Mouse (Mus musculus) Patski (cell line): ENCODE data around the gene Slc30a3. TPM values are rescaled to one million over a fixed set of nuclear protein-coding genes. Genes with fewer than 3 reads are reported as not detected.
"Not testable (repeated sequence)": the region's sequence is repeated elsewhere in the genome, so short reads cannot be mapped to it uniquely, and the experiment has no call there.

ENCODE experiments used
- ATAC-seq: fragments of 100-300 bp; one replicate; pipeline ENCODE4 v1.8.0; 2021
- CTCF ChIA-PET: fragments of 350-600 bp; sonication (Branson Sonifier 250); formaldehyde crosslinking; loops from one replicate; lab custom pipeline; 2022; ENCODE audit warnings: inconsistent platforms; lab: Charles Lee
- POLR2A ChIA-PET: fragments of 350-600 bp; sonication (Branson Sonifier 250); formaldehyde crosslinking; loops from one replicate; lab custom pipeline; 2022; ENCODE audit warnings: antibody characterized with exemption, inconsistent platforms; lab: Charles Lee
- DNase-seq: peaks from one replicate; pipeline ENCODE4 v3.0.0-alpha.2; 2011; ENCODE audit warnings: low read depth, low spot score
- H3K27me3 ChIP-seq: fragments of 371-371 bp; one replicate; pipeline ENCODE4 v1.5.1; 2021
- CTCF ChIP-seq: fragments of 100-300 bp; IDR thresholded peaks from one replicate; pipeline ENCODE4 v1.5.1; 2021
- in situ Hi-C: fragments of 300-500 bp; cut with MboI; formaldehyde crosslinking; loops from 3 replicates; pipeline ENCODE4 v1.11.1; 2018; ENCODE audit warnings: low pct_unique_long_range_greater_than_20kb, mixed read lengths
- polyA plus RNA-seq: library from polyadenylated mRNA; unstranded; gene quantifications from one replicate; pipeline ENCODE4 v1.2.3, GENCODE M21; 2021

The Slc30a3 gene
- polyA plus RNA-seq, 1 experiment from 2014 or later = 0.06 TPM

- in situ Hi-C loops = no loop called here
- ChIA-PET CTCF (interaction anchor here (1.1 to 2.6 kb wide), 4 partner anchors 38 to 129 kb away, joined by 3 to 6 read pairs (median 4); partner anchors contain the start of gene Khk), POLR2A (no interaction called here)
- TF ChIP-seq CTCF = peak; percentile 30
- no peaks in the 10 kb centered on the region for H3K27me3 ChIP-seq
- DNase-seq (no peak), ATAC-seq (no peak)
These were observed 57.6 kb downstream of the Slc30a3 start for GRCm38 (mm10) chr5:31050427-31050826.

- DNase-seq (peak; percentile 43), ATAC-seq (peak; percentile 36)
- POLR2A ChIA-PET = interaction anchor here (0.6 to 1.3 kb wide), 5 partner anchors 17 to 90 kb away, joined by 5 to 7 read pairs (median 5); no protein-coding TSS in a partner anchor
- no peaks in the 10 kb centered on the region for H3K27me3 ChIP-seq
- in situ Hi-C loops = no loop called here
- TF ChIP-seq CTCF = no peak
- CTCF ChIA-PET = interaction anchor here (0.9 to 2.7 kb wide), 10 partner anchors 11 to 127 kb away, joined by 3 to 9 read pairs (median 4); partner anchors contain the start of gene Khk
These were observed 59.0 kb downstream of the Slc30a3 start, which contains the start of gene Slc5a6 for GRCm38 (mm10) chr5:31048763-31049641. Slc5a6 (minus strand) TSS chr5:31048924.

- ATAC-seq = peak; percentile 88
- CTCF ChIA-PET = interaction anchor here (0.9 to 2.7 kb wide), 7 partner anchors 10 to 127 kb away, joined by 3 to 9 read pairs (median 5); partner anchors contain the start of gene Khk
- H3K27me3 ChIP-seq = no peaks in the 10 kb centered on the region
- in situ Hi-C loops = no loop called here
- POLR2A ChIA-PET = interaction anchor here (0.9 to 1.3 kb wide), 5 partner anchors 11 to 89 kb away, joined by 3 to 7 read pairs (median 5); no protein-coding TSS in a partner anchor
- DNase-seq = peak; percentile 97
- no peak for TF ChIP-seq CTCF
These were observed 59.9 kb downstream of the Slc30a3 start, which contains the start of gene Atraid for GRCm38 (mm10) chr5:31047848-31048762. Atraid (plus strand) TSS chr5:31048312.

GRCm38 (mm10) chr5:31047074-31047473, 61.0 kb downstream of the Slc30a3 start:
- no peak for TF ChIP-seq CTCF
- in situ Hi-C loops = no loop called here
- DNase-seq (no peak), ATAC-seq (no peak)
- POLR2A ChIA-PET = no interaction called here
- CTCF ChIA-PET = interaction anchor here (1.8 to 2.7 kb wide), 2 partner anchors 9 to 117 kb away, joined by 5 to 9 read pairs; no protein-coding TSS in a partner anchor
- no peaks in the 10 kb centered on the region for H3K27me3 ChIP-seq

- in situ Hi-C loops = no loop called here
- no peak for TF ChIP-seq CTCF
- ATAC-seq (no peak), DNase-seq (no peak)
- no peaks in the 10 kb centered on the region for H3K27me3 ChIP-seq
- ChIA-PET CTCF (interaction anchor here (1.8 kb wide), 1 partner anchor 117 kb away, joined by 5 read pairs; no protein-coding TSS in a partner anchor), POLR2A (interaction anchor here (0.5 kb wide), 1 partner anchor 104 kb away, joined by 3 read pairs; no protein-coding TSS in a partner anchor)
These were observed 61.6 kb downstream of the Slc30a3 start for GRCm38 (mm10) chr5:31046416-31046815.

- DNase-seq = no peak
- no peak for TF ChIP-seq CTCF
- in situ Hi-C loops = no loop called here
- no peak for ATAC-seq
- POLR2A ChIA-PET = no interaction called here
- CTCF ChIA-PET = interaction anchor here (1.3 to 1.8 kb wide), 2 partner anchors 9 to 10 kb away, joined by 5 to 9 read pairs; partner anchors contain the start of genes Atraid and Slc5a6
- no peaks in the 10 kb centered on the region for H3K27me3 ChIP-seq
These were observed 69.7 kb downstream of the Slc30a3 start for GRCm38 (mm10) chr5:31038171-31038845.

- DNase-seq, H3K27me3 ChIP-seq, POLR2A ChIA-PET, in situ Hi-C loops, CTCF ChIA-PET, ATAC-seq: not testable (repeated sequence)
These were observed 71.5 kb downstream of the Slc30a3 start for GRCm38 (mm10) chr5:31036556-31036955.

Other genes with a start within 250 kb of the Slc30a3 start
- gene Tmem214, start 240.2 kb downstream of the Slc30a3 start, polyA plus RNA-seq = 82.6 TPM
- 34.9 TPM for gene Agbl5, start 219.5 kb downstream of the Slc30a3 start, polyA plus RNA-seq
- 262 TPM for gene Ost4, start 200.4 kb downstream of the Slc30a3 start, polyA plus RNA-seq
- 0.30 TPM for gene Emilin1, start 194.8 kb downstream of the Slc30a3 start, polyA plus RNA-seq
- 45.3 TPM for gene Khk, start 186.8 kb downstream of the Slc30a3 start, polyA plus RNA-seq
- gene Cgref1, start 162.6 kb downstream of the Slc30a3 start, polyA plus RNA-seq = 0.23 TPM
- gene Preb, start 147.9 kb downstream of the Slc30a3 start, polyA plus RNA-seq = 226 TPM
- gene Tcf23, start 139.6 kb downstream of the Slc30a3 start, polyA plus RNA-seq = not detected
- gene Atraid, start 59.9 kb downstream of the Slc30a3 start, polyA plus RNA-seq = 118 TPM
- 13.2 TPM for gene Slc5a6, start 59.3 kb downstream of the Slc30a3 start, polyA plus RNA-seq
- gene Cad, start 53.5 kb downstream of the Slc30a3 start, polyA plus RNA-seq = 39.8 TPM
- not detected for gene Dnajc5g, start 2.0 kb downstream of the Slc30a3 start, polyA plus RNA-seq
- not detected for gene Trim54, start 8.5 kb upstream of the Slc30a3 start, polyA plus RNA-seq
- gene Ucn, start 30.6 kb upstream of the Slc30a3 start, polyA plus RNA-seq = not detected
- 162 TPM for gene Mpv17, start 46.0 kb upstream of the Slc30a3 start, polyA plus RNA-seq
- gene Gm29609, start 71.7 kb upstream of the Slc30a3 start, polyA plus RNA-seq = 3.9 TPM
- 63.0 TPM for gene Gtf3c2, start 71.9 kb upstream of the Slc30a3 start, polyA plus RNA-seq
- 163 TPM for gene Snx17, start 85.0 kb upstream of the Slc30a3 start, polyA plus RNA-seq
- gene Eif2b4, start 85.2 kb upstream of the Slc30a3 start, polyA plus RNA-seq = 78.1 TPM
- gene Zfp513, start 94.1 kb upstream of the Slc30a3 start, polyA plus RNA-seq = 44.0 TPM
- 194 TPM for gene Ppm1g, start 112.5 kb upstream of the Slc30a3 start, polyA plus RNA-seq
- 133 TPM for gene Nrbp1, start 132.6 kb upstream of the Slc30a3 start, polyA plus RNA-seq
- 0.73 TPM for gene Gm9970, start 133.0 kb upstream of the Slc30a3 start, polyA plus RNA-seq
- gene Krtcap3, start 143.5 kb upstream of the Slc30a3 start, polyA plus RNA-seq = 8.6 TPM
- gene Ift172, start 182.9 kb upstream of the Slc30a3 start, polyA plus RNA-seq = 57.9 TPM
- gene Fndc4, start 187.8 kb upstream of the Slc30a3 start, polyA plus RNA-seq = 107 TPM
- 5.9 TPM for gene Gckr, start 189.2 kb upstream of the Slc30a3 start, polyA plus RNA-seq